Mouse (Mus musculus) lung, adult 2 months (tissue): ENCODE measurements around the gene Rab40c. TPM values are rescaled to one million over a fixed set of nuclear protein-coding genes. Genes with fewer than 3 reads are reported as not detected.

Experiments used
- DNase-seq: peaks from one replicate; pipeline ENCODE4 v3.0.0; 2022
- H3K4me1 ChIP-seq: fragments of 200-500 bp; 2 replicates; pipeline ENCODE4 v1.6.1; 2011; ENCODE audit warnings: low read length; ENCODE audit not compliant: control insufficient read depth, insufficient read depth
- H3K4me3 ChIP-seq: fragments of 200-500 bp; replicated peaks from 2 replicates; pipeline ENCODE3; 2011; ENCODE audit warnings: low read depth, mild to moderate bottlenecking, control low read depth, low read length; ENCODE audit errors: extremely low read depth
- CTCF ChIP-seq: fragments of 200-500 bp; IDR thresholded peaks from 2 replicates; pipeline ENCODE4 v1.5.1; 2011; ENCODE audit warnings: mild to moderate bottlenecking, low read length, control low read depth; ENCODE audit not compliant: insufficient read depth
- POLR2A ChIP-seq: fragments of 200-500 bp; IDR thresholded peaks from 2 replicates; pipeline ENCODE4 v1.6.1; 2011; ENCODE audit warnings: low read depth, mild to moderate bottlenecking, control low read depth, low read length, borderline replicate concordance; ENCODE audit errors: extremely low read depth
- WGBS: fragments of 180-500 bp; shearing (Covaris S2); methylation state at CpG from one replicate; pipeline ENCODE4 v1.1.7; 2018; 5-methylcytosine and 5-hydroxymethylcytosine counted together
- polyA plus RNA-seq: library from polyadenylated mRNA; depleted of rRNA; stranded (reverse); fragments of >200 nt; gene quantifications from 2 replicates; pipeline ENCODE4 v1.2.3, GENCODE M21; 2012

The Rab40c gene
- polyA plus RNA-seq, 1 experiment: 62.6 TPM

GRCm38 (mm10) chr17:25956631-25957030 is 37.1 kb upstream of the Rab40c start:
- DNase-seq: no peak
- 86% methylated on average over 7 of the region's 7 CpGs for WGBS
- no peak overlapping the region for H3K4me3 ChIP-seq
- no peaks in the 10 kb centered on the region for H3K4me1 ChIP-seq
- TF ChIP-seq CTCF: no peak
- TF ChIP-seq POLR2A: no peak

GRCm38 (mm10) chr17:25956201-25956600 is 36.7 kb upstream of the Rab40c start:
- no peaks in the 10 kb centered on the region for H3K4me1 ChIP-seq
- TF ChIP-seq CTCF: no peak
- TF ChIP-seq POLR2A: no peak
- DNase-seq: no peak
- H3K4me3 ChIP-seq: no peak overlapping the region
- WGBS: 72% methylated on average over 7 of the region's 7 CpGs

- Histone ChIP-seq H3K4me1 (no peaks in the 10 kb centered on the region), H3K4me3 (no peak overlapping the region)
- no peak for TF ChIP-seq POLR2A
- no peak for TF ChIP-seq CTCF
- no peak for DNase-seq
- WGBS: 43% methylated on average over 3 of the region's 3 CpGs
Observed at GRCm38 (mm10) chr17:25955736-25956135, 36.2 kb upstream of the Rab40c start.

GRCm38 (mm10) chr17:25954671-25955070 is 35.1 kb upstream of the Rab40c start:
- DNase-seq: no peak
- WGBS: 80% methylated on average over 1 of the region's 2 CpGs
- TF ChIP-seq POLR2A (no peak), CTCF (no peak)
- Histone ChIP-seq H3K4me1 (no peaks in the 10 kb centered on the region), H3K4me3 (no peak overlapping the region)

GRCm38 (mm10) chr17:25953161-25953560 is 33.6 kb upstream of the Rab40c start:
- Histone ChIP-seq H3K4me1 (no peaks in the 10 kb centered on the region), H3K4me3 (no peak overlapping the region)
- DNase-seq: no peak
- no peak for TF ChIP-seq CTCF
- TF ChIP-seq POLR2A: no peak
- WGBS: 81% methylated on average over 5 of the region's 5 CpGs

GRCm38 (mm10) chr17:25951803-25952623 is 32.5 kb upstream of the Rab40c start, which contains the start of gene A930017K11Rik:
A930017K11Rik (minus strand) TSS chr17:25952565.
- Histone ChIP-seq H3K4me1 (no peaks in the 10 kb centered on the region), H3K4me3 (no peak within 1 kb of the TSS)
- no peak for TF ChIP-seq CTCF
- TF ChIP-seq POLR2A: no peak
- WGBS: 2% methylated on average over 57 of the region's 58 CpGs
- DNase-seq: no peak

- TF ChIP-seq POLR2A: no peak
- no peak for TF ChIP-seq CTCF
- H3K4me1 ChIP-seq: no peaks in the 10 kb centered on the region
- WGBS: under 1% methylated on average over 33 of the region's 33 CpGs
- no peak for DNase-seq
- no peak overlapping the region for H3K4me3 ChIP-seq
Observed at GRCm38 (mm10) chr17:25951225-25951802, 31.8 kb upstream of the Rab40c start.

- TF ChIP-seq POLR2A (no peak), CTCF (no peak)
- WGBS: 7% methylated on average over 3 of the region's 3 CpGs
- DNase-seq: no peak
- Histone ChIP-seq H3K4me1 (no peaks in the 10 kb centered on the region), H3K4me3 (no peak overlapping the region)
Observed at GRCm38 (mm10) chr17:25950706-25951105, 31.2 kb upstream of the Rab40c start.

- TF ChIP-seq CTCF (no peak), POLR2A (no peak)
Observed at GRCm38 (mm10) chr17:25949981-25950380, 30.5 kb upstream of the Rab40c start.

GRCm38 (mm10) chr17:25948051-25948450 is 28.5 kb upstream of the Rab40c start:
- no peak for DNase-seq
- no peak for TF ChIP-seq CTCF
- no peak for TF ChIP-seq POLR2A
- H3K4me1 ChIP-seq: no peaks in the 10 kb centered on the region
- no peak overlapping the region for H3K4me3 ChIP-seq
- WGBS: 75% methylated on average over 8 of the region's 8 CpGs

More at GRCm38 (mm10) chr17:25949981-25950380, 30.5 kb upstream of the Rab40c start:
- DNase-seq: no peak
- H3K4me1 ChIP-seq: no peaks in the 10 kb centered on the region
- 66% methylated on average over 5 of the region's 5 CpGs for WGBS
- no peak overlapping the region for H3K4me3 ChIP-seq
